Mouse (Mus musculus) olfactory bulb, adult 2 months (tissue): Measurements from ENCODE around the gene 4930502E18Rik.

ENCODE experiments used
- CTCF ChIP-seq: fragments of 200-500 bp; IDR thresholded peaks from 2 replicates; pipeline ENCODE4 v1.5.1; 2012; ENCODE audit warnings: low read depth, mild to moderate bottlenecking, low read length, moderate library complexity; ENCODE audit not compliant: insufficient read depth
- POLR2A ChIP-seq: fragments of 200-500 bp; IDR thresholded peaks from 2 replicates; pipeline ENCODE4 v1.6.1; 2012; ENCODE audit warnings: mild to moderate bottlenecking, low read depth, low read length, moderate library complexity; ENCODE audit not compliant: insufficient read depth

GRCm38 (mm10) chrX:53757736-53758135, 33.1 kb downstream of the 4930502E18Rik start, which contains the start of gene 1700013H16Rik:
- no peak for TF ChIP-seq CTCF
- TF ChIP-seq POLR2A, result no peak
